Mouse (Mus musculus) frontal cortex, postnatal 10 days (tissue): ENCODE results near the gene Sgpp2.
A peak's percentile ranks its signal among the peaks of the same experiment; 100 is the strongest.

Source experiments
- DNase-seq, 2 experiments: peaks; one replicate each; pipeline ENCODE4 v3.0.0; 2022; ENCODE audit warnings: low spot score in 2 of 2, mixed read lengths in 1 of 2

Sgpp2 gene

DNA sequence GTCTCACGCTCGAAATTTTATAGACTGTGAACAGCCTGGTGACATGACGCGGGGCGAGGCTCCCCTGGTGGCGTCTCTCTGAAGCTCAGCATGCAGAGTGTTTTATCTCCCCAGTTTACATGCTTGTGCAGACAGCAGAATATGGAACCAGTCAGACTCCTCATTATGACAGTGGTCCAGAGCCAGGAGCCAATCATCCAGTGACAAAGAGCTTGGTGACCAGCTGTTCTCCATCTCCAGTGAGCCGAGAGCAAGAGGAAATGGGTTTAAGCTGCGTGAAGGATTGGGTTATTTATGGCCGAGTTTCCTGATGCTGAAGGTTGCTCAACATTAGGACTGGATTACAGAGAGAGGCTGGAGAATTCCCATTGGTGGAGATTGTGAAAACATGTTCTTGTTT lies 28.1 kb downstream of the Sgpp2 start:
- no peak for DNase-seq

DNA sequence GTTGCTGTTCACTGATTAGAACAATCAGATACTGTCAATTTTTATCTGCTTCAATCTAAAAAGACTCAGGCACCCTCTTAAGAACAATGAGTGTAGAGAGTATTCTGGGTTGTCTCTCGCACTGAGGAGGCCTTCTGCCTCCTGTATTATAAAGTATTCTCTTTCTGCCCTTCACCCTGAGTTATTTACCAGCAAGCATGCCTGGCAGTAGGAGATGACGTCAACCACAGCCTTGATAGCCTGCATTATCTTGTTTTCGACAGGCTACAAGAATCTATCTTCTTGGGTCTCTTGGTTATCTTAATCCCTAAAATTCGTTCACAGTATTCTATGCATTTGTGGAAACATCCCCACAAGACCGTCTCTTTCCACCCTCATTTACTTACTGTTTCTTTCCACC lies 29.8 kb downstream of the Sgpp2 start:
- no peak for DNase-seq

DNA sequence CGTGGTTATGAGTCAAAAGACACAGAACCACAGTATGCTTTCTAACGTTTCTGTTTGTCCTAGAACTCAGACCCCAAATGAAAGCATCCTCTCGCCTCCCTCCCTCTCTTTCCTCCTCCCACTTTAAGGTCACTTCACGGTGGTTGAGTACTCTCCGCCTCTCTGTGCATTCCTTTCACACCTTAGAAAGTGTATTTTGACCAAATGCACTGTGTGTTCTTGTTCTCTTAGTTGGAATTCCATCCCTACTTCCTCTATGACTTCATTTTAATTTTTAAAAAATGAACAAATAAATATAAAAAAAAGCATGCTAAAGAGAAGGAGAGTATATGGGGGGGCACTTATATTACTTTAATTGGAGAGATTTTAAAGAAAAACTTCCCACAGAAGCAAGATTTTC lies 30.4 kb downstream of the Sgpp2 start:
- no peak for DNase-seq

DNA sequence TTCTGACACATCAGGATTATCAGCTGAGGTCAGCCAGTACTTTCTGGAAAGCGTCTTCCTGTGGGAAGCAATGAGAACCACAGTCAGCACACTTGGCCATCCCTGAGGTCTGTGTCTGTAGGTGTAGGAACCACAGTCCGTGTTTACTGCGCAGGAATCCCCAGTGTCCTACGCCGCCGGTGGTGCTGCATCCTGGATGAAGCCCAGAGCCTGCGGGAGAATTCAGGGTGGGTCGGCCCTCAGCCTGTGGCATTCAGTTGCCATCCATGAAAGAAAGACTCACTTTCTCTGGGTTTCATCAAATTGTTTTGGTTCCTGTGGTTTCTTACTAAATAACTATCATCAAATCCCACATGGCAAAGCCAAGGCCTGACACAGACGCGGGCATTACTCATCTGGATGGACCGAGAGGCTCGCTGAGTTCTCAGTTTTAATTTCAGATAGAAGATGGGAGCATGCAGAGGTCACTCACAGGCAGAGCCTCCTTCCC lies 37.2 kb downstream of the Sgpp2 start:
- no peak for DNase-seq

DNA sequence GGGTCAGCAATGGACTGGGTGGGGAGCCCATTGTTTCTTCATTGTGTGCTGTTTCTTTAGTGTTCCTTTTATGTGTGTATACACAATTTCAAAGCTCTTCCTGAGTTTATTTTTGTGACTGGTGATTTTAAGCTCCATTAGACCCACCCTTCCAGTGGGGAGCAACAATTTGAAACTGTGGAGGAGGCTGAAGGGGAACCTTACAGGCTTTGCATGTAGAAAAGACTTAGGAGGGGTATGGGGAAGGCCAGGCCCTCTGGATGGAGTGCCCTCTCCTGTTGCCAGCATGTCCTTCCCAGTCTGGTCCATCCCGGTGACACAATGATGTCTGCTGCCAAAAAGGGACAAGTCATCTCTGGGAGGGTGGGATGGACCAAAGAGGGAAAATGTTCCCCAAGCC lies 39.1 kb downstream of the Sgpp2 start:
- no peak for DNase-seq

DNA sequence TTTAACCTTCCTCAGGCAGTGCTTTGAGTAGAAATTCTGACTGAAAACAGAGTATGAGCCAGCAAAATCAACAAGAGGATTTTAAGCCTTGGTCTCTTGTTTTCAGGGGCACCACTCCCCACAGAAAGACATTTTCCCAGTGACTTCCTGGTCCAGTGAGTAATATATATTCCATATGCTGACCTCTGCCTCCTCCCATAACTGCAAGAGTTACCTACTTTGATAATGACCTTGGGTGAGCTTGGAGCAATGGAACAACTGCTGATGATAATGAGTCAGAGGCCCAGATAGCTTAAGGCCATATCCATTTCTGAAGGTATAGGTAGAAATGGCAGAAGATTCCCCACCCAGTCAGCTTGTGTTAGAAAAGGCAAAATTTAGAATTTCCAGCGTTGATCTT lies 43.1 kb downstream of the Sgpp2 start:
- no peak for DNase-seq

DNA sequence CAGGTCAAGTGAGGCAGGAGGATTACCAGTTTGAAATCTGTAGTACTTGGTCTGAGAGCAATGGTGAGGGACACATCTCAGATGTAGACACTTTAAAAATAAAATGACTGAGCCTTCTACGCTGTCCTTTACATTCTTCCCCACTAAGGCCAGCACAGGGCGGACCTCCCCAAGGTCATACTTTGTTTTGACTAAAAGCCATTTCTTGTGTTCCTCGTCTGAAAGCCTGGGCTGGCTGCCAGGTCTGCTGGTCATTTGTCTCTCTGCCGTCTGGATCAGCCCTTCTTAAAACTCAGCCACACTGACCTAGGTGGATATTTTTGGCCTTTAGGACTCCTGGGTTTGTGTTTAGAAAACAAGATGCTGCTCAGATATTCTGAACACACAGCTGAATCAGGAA lies 45.0 kb downstream of the Sgpp2 start:
- DNase-seq = no peak

DNA sequence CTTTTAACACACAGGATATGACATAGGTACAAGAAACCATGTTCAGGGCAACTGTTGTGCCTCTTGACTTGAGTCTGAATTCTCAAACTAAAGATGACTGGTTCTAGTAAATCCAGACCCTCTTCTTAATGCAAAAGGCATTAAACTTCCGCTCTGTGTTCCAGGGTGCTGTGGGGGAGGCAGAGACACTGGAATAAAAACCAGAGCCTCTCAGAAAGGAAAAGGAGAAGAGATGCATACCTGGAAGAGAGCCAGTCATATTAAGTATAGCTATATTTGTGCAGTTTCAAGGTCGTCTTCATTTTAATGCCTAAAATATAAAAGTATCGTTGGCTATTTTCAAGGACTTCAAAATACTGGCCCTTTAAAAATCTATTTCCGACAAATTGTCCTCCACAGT lies 47.3 kb downstream of the Sgpp2 start:
- DNase-seq = no peak

DNA sequence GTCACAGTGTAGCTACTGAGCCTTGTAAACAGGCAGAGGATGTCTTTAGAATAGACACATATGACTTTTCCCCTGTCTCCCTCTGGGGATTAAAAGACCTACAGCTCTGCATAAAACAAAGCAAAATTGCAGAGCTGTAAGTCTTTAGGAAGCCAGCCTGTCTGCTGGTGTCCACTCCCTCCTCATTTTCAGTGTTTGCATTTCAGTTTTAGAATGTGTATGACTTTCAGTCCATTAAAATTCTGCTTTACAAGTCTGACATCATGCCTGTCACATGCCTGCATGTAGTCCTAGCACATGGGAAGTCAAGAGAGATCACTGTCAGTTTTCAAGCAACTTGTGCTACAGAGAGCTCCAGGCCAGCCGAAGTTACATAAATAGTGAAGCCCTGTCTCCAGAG lies 47.7 kb downstream of the Sgpp2 start:
- DNase-seq = no peak

DNA sequence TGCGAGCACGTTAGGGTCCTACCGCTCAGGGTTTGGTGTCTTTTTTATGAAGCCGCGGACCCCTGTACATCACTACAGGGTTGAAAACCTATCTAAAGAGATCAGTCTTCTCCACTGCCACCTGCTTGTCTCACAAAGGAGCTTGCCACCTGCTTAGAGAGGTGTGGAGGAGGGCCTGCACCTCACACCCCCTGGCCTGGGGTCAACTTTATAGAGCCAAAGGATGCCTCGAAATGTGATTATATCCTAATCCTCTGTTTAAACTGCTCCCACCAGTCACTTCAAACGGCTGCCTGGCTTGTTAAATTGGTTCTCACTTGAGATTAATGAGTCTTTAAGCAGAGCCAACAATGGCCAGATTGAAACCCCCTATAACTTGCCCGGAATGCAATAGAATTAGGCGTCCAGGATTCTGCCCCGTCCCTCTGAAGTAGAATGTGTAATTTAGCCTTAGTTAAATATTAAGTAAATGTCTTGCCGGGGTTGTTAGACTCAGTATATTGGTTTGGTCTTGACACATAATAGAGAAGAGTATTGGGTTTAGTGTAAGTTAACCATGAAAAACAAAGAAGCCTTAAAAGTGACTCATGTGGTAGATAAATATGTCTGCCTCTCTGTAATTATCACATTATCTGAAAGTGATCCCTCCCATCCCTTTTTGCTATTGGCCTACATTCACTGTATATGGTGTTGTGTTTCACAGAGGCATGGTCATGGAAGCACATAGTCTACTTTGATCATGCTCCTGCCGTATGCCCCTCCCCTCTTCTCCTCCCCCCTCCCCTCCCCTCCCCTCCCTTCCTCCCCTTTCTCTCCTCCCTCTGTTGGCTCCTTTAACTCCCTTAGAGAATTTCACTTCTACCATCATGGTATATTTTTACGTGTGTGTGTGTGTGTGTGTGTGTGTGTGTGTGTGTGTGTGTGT lies 54.1 kb downstream of the Sgpp2 start:
- DNase-seq = no peak

DNA sequence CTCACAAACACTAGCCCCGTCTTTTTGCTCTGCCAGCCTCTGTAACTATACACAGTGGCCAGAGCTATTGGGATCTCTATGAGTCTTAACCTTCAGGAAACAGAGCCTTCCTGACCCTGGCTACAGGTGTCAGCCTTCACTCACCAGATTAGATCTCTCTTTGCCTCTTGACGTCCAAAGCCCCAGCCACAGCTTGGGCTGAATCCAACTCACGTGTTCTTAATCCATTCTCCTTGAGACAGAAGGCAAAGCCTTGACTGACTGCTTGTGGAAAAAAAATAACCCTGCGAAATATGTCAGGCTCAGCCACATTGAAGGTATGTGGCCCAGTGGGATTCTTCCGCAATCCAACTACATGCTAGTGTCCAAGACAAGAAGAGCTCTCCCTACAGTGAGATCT lies 57.7 kb downstream of the Sgpp2 start:
- no peak for DNase-seq

DNA sequence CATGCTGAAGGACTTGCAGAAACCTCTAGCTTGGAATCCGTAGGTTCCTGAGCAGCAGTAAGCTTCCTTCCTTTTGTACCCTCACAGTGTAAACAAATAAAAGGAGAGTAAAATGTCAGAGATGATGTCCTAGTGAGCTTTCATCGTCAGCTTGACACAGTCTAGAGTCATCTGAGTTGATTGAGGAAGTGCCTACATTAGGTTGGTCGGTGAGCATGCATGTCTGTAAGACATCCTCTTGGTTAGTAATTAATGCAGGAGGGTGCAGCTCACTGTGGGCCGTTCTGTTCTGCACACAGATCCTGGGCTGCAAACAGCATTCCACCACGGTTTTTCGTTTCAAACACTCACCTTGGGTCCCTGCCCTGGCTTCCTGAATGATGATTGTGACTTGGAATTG lies 60.0 kb downstream of the Sgpp2 start:
- DNase-seq = no peak

DNA sequence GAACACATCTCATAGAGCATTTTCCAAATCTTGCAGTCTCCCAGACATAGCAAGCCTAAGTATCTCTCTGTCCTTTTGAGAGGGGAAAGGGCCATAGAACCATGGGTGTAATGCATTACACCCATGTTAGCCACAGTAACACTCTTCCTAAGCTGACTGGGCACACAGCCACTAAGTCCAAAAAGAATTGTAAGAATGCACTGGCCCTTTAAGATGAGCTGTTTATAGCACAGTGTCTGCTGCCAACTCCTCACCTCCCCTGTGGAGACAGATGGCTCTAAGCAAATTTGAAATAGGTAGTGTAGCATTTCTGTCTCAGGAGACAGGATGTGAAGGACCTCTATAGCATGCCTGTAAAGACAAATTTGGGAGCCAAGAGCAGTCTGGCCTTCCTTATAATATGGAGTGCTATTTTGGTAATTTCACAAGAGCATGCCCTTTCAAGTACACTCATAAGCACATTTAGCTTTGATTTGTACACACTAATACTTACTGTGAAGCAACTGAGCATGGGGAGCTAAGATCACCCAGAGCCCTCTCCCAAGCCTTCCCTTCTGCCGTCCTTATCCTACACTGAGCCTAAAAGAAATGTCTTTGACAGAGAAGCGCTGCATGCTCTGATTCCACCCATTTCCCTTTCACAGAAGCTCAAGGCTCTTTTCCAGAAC lies 61.6 kb downstream of the Sgpp2 start:
- DNase-seq = peak; percentile 13 to 19

DNA sequence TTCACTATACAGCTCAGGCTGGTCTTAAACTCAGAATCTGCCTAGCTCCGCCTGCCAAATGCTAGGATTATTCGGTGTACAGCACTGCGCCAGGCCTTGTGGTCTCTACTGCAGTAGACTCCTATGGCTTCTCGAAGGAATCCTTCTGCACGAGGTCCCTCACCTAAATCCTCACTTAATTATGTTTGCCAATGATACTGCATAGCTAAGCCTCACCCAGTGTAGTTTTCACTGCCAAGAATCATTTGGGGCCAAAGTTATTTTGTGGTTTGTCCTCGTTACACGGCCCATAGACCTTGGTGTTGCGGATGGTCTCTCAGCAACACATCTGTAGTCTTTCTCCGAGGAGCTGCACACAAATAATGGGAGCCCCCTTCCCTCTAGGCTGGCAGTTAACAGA lies 62.2 kb downstream of the Sgpp2 start:
- DNase-seq = no peak

DNA sequence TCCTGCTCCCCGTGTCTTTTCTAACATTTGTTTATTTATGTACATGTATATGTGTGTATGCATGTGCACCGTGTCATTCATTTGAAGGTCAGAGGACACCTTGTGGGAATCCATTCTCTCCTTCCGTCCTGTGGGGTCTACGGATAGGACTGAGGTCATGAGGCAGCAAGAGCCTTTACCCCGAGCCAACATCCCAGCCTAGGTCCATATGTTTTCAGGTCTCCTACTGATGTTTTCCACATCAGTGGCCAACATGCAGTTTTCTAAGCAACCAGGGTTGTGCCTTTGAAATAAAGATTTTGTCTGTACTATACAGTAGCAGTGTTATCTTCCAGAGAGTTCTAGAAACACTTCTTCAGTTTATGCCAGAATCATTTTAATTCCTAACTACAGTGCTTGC lies 63.7 kb downstream of the Sgpp2 start:
- no peak for DNase-seq

DNA sequence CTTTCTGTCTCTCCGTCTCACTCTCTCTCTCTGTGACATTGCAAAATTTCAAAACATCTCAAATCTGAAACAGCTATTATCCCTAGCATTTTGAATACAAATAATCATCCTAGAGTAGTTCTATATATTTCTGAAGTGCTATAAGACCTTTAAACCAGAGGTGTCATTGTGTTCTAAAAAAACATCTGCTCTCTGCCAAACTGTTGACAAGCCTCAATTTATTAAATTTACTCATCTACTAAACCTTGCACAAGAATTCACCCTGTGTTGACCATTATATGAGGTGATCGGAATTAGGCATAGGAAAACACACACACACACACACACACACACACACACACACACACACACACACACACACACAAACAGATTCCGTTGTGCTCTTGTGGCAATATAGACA lies 64.9 kb downstream of the Sgpp2 start:
- no peak for DNase-seq

DNA sequence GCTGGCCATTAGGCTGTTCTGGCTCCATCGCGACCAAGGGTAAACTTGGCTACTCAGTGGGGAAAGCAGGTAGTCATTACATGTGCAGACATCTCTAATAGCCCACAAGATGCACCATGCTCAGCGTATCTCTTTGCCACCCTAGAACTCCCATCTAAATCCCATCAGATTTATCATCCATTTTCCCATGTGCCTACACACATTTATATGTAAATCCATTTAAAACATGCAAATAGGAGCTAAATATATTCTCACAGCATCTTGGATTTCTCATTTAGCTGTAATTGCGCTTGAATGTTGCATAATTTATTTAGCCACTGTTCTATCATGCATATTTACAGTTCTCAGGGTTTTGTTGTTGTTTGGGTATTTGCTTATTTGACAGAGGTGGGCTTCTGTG lies 70.8 kb downstream of the Sgpp2 start:
- no peak for DNase-seq

DNA sequence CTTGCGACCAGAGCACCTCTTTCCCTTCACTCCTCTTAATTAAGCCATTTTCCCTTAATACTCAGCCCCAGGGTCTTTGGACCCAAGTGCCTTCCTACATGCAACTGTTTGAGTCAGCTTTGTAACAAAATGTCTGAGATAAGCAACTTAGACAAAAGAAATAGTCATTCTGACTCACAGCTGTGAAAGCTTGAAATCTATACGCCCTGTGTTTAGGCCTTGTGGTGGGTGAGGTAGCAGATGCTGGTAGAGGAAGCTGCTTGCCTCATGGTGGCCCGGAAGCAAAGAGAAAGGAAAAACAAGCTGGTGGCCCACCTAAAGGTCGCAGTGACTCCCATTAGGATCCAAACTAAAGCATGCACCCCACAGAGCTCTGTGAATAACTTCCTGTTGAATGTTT lies 77.7 kb downstream of the Sgpp2 start:
- no peak for DNase-seq

DNA sequence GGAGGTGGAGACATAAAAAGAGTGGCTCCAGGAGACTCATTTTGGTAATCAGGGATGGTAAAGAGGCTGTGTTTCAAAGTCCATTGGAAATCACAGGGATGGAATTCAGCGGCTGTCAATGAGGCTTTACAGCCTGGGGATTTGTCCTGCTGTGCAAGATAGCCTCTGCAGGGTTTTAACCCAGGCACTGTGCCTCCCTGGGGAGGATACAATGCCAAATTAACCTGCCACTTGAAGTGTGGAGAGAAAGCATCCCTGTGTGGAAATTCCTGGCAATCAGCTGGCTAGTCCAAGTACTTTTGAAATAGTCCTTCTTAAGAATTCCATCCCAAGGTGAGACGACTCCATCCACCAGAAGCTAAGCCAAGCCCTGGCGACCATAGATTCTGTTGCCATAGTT lies 78.7 kb downstream of the Sgpp2 start:
- DNase-seq = no peak

DNA sequence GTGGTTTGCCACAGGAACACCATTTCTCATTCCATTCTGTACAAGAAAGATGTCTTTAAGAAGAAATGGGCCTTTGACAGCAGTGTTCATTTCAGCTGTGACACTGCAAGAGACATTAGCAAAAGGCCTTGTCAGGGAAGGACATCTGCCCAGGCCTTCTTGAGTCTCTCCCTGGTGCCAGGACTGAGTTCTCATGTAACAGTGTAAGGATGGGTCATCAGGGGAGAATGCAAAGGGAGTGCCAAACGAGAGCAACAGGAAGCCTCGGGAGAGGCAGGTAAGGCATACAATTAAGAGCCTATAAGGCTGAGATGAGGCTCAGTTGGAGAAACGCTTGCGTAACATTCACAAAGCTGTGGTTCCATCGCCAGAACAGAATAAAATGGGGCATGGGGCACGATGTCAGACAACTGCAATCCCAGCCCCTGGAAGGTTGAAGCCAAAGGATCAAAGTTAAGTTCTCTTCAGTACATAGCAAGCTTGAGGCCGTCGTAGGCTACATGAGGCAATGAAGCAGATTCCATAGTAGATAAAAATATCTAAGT lies 85.1 kb downstream of the Sgpp2 start:
- DNase-seq = no peak

DNA sequence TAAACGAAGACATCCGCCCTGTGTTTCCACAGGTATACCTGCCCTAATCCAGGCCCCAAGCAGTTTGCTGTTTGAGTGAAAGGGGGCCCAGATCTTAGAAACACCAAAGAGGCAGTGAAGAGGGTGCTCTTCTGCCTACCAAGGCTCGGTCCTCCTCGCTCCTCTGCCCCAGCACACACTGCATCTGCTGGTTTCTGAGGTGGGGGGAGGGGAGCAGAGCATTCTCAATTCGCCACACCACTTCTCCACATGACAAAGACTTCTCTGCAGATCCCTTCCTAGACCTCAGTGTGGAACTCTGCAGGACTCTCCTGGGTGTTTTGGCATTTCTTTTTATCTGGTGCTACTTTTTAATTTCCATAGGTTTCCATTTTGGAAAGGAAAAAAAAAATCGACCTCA lies 85.6 kb downstream of the Sgpp2 start:
- no peak for DNase-seq

DNA sequence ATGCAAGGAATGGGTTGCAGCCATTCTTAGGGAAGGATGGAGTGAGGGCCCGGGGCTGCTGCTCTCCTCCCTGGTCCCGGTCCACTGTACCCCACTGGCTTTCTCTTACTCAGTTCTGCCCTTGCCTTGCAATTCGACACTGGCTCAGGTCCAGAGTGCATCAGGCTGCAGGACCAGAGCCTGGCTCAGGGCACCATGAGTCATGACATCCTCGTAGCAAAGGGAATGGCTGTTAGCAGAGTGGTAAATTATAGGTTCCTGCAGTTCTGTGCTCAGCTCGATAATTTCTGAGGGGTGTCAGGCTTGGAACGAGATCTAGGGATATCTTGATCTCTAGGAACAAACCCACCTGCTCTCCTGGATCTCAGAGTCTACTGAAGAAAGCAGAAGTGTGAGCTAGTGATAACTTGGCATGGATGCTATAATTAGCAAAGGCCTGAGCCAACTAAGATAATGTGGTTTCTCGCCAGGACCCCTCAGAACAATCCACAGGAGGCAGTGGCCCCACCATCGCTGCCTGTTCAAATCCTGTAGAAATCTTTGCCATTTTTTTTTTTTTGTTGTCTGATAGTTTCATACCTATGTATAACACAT lies 86.3 kb downstream of the Sgpp2 start:
- no peak for DNase-seq

DNA sequence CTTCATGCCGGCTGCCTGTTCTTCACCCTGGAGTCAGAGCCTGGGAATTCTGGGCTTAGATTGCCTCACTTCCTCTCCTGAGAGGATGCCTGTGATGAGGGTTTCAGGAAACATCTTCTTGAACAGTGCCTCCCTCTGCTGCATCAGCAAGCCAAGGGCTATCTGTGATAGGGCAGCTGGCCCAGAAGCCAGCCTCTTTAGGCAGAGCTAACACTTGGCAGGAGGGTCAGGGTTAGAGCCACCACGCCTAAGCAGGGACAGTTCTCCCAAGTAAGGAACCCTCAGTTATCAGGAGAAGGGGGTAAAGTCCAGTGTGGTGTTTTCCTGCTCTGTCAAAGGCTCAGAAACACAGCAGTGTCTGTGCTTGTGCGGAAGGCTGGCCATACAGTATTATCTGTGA lies 89.6 kb downstream of the Sgpp2 start:
- DNase-seq = no peak
